Mouse (Mus musculus): Measurements from ENCODE around the gene 4931406P16Rik. TPM values are rescaled to one million over a fixed set of nuclear protein-coding genes. Genes with fewer than 3 reads are reported as not detected.

4931406P16Rik gene
- polyA plus RNA-seq (2012; ENCODE audit: low replicate concordance): 12.4 and 22.7 TPM in 2 replicates

GRCm38 (mm10) chr7:34313443-34313875, at the start of gene 4931406P16Rik:
Gene 4931406P16Rik (minus strand): TSS chr7:34313551.

GRCm38 (mm10) chr7:34250738-34251137, 62.6 kb downstream of the 4931406P16Rik start, which contains the start of gene Gm6096:
Gene Gm6096 (plus strand): TSS chr7:34251038.

GRCm38 (mm10) chr7:34230116-34230515, 83.2 kb downstream of the 4931406P16Rik start, which contains the start of gene Gpi1:
Gene Gpi1 (minus strand): TSS chr7:34230336.

GRCm38 (mm10) chr7:34196132-34197128, 116.9 kb downstream of the 4931406P16Rik start, which contains the start of gene Pdcd2l:
Gene Pdcd2l (minus strand): TSS chr7:34196661.

Other genes starting within 250 kb of the 4931406P16Rik start
- gene Scgb1b30, start 218.1 kb downstream of the 4931406P16Rik start, polyA plus RNA-seq (2012; ENCODE audit: low replicate concordance): not detected in 2 replicates
- gene Wtip, start 180.3 kb downstream of the 4931406P16Rik start, polyA plus RNA-seq (2012; ENCODE audit: low replicate concordance): 2.8 and 4.3 TPM in 2 replicates
- gene Uba2, start 144.0 kb downstream of the 4931406P16Rik start, polyA plus RNA-seq (2012; ENCODE audit: low replicate concordance): 11.6 and 23.5 TPM in 2 replicates
- 4.8 and 7.2 TPM in 2 replicates for gene Pdcd2l, start 116.9 kb downstream of the 4931406P16Rik start, polyA plus RNA-seq (2012; ENCODE audit: low replicate concordance)
- gene Gpi1, start 83.2 kb downstream of the 4931406P16Rik start, polyA plus RNA-seq (2012; ENCODE audit: low replicate concordance): 225 and 958 TPM in 2 replicates
- gene Gm6096, start 62.5 kb downstream of the 4931406P16Rik start, polyA plus RNA-seq (2012; ENCODE audit: low replicate concordance): not detected in 2 replicates
- 25.2 and 31.3 TPM in 2 replicates for gene Lsm14a, start 79.8 kb upstream of the 4931406P16Rik start, polyA plus RNA-seq (2012; ENCODE audit: low replicate concordance)